Mouse (Mus musculus): Measurements from ENCODE around the gene Cx3cr1.

The Cx3cr1 gene

DNA sequence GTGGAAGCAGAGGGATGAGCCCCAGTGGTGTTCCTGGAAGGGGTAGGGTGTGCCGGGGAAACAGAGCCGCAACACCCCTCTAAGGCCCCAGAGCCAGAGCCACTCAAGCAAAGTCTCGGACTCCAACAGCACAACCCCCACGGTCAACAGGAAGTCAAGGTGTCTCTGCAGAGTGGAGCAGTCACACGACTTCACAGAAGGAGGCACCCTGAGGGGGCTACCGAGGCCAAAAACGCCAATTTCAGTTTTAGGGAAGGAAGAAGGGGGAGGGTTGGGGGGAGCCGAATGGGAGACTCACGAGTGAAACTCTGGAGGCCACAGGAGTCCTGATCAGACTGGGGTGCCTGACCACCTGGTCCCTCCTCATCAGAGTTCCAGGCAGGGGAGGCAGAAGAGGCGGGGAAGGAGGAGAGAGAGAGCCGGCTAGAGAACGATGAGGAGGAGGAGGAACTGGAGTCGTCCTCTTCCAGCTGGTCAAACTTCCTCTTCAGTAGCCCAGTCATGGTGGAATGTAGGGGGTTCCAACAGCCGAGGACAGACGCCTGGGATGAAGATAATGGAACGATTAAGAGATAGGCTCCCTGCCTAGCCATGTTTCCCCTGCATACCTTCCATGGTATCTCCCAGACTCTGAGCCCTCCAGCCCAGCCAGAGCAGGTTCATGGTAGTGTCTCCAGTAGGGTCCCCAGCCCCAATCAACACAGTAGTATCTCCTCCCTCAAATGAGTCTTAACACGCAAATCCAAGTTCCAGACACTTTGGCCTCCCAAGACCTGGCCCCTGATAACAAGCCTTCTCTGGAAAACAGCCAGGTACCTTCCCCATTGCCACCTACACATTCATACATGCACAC lies 92.7 kb downstream of the Cx3cr1 start:
- no peak for DNase-seq (ENCODE audit: low spot score in 2 of 2)

DNA sequence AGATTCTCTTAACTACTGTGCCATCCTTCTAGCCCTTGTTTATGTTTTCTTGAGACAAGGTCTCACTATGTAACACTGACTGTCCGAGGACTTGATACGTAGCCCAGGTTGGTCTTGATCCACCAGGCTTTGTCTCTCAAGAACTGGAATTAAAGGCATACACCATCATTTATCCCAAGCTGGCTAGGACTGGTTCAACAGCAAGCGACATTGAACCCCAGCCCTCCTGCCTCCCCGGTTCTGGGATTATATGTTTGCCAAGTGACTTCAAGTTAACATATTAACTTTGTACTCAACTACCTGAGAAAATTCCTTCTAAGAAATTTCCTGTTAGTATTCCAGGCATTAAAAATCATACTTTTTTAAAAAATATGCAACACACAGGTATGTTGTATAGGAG lies 94.4 kb downstream of the Cx3cr1 start:
- DNase-seq (ENCODE audit: low spot score in 2 of 2) = no peak

DNA sequence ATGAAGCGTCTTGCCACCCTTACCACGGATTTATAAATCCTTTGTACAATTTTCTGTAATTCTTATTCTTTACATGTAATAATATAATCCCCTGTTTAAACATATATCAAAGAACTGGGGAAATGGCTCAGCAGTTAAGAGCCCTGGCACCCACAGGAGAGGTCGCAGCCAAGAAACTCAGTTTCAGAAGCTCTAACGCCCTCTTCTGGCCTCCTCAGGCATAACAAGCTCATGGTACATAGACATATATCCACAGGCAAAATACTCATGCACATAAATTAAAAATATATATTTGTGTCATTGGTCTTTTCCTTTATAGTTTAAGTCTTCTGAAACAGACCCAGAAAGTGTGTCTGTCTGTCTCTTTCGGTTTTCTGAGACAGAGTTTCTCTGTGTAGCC lies 95.1 kb downstream of the Cx3cr1 start:
- no peak for DNase-seq (ENCODE audit: low spot score in 2 of 2)

DNA sequence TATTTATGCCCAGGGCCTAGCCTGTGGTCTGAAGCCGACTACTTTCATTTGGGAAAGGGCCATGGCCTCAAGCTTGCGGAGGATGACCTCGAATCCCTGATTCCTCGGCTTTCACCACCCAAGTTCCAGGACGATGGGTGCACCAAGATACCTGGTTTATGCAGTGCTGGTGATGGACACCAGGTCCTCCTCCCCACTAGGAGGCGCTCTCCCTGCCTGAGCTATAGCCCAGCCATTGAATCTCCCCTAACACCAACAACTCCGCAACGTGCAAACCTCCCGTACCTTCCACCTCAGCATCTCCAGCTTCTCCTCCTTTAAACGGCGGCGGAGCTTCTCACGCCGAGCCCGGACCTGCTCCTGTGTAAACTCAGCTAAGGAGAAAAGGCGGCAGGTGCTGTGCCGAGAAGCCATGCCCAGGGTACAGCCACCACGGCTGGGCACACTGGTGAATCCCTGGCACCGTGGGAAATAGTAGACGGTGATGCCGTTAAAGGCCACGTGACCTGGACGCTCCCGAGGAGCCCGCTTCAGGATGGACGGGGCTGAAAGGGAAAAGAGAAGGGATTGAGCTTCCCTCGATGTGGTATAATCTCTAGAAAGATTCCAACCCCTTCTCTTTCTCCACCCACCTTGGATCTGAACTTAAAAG lies 95.7 kb downstream of the Cx3cr1 start:
- no peak for DNase-seq (ENCODE audit: low spot score in 2 of 2)

DNA sequence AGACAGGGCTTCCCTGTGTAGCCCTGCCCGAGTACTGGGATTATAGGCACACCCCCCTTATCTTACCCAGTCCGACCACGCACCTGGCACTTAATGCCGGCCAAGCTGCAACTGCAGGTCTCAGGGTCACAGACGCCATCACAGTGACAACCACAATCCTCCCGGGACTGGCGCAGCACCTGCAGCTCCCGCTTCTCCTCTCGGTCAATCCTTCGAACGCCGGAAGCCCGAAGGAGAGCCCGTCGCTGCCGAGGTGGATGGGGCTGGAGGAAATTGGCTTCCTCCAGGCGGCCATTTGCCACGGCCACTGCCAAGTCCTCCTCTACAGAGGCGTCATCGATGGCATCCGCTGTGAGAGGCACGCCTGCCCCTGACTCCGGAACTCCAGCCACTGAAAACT lies 96.4 kb downstream of the Cx3cr1 start:
- no peak for DNase-seq (ENCODE audit: low spot score in 2 of 2)

DNA sequence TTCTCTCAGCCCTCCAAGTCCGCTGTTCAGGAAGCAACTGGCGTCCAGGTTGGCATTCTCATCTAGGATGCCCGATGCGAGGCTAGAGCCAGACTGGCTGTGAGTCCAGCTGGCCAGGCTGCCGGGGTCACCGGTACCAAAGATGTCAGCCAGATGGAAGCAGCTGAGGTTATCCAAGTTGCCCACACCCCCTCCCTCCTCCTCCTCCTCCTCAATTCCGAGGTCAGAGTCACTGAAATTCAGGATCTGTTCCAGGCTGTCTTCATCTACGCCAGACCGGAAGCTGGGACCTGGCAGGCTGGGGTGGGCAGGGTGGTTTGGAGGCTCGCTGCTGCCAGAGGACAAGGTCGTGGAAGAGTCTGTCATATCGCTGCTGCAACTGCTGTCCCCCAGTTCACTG lies 97.1 kb downstream of the Cx3cr1 start:
- no peak for DNase-seq (ENCODE audit: low spot score in 2 of 2)

DNA sequence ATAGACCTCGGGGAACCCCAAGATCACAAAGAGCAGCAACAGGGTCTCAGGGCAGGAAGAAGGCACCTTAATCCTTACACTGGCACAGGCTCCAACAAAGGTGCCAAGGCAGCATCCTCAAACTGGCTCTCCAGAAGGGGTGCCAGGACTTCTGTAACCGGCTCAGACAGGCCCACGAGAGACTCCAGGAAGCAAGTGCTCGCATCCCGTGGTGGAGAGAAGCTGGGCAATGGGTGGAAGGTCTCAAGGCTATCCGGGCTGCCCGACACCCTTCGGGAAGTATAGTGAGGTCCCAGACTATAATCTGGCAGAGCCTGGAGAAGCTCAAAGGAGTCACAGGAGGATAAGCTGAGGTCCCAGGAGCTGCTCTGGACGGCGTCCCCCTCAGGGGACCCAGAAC lies 97.5 kb downstream of the Cx3cr1 start:
- no peak for DNase-seq (ENCODE audit: low spot score in 2 of 2)

DNA sequence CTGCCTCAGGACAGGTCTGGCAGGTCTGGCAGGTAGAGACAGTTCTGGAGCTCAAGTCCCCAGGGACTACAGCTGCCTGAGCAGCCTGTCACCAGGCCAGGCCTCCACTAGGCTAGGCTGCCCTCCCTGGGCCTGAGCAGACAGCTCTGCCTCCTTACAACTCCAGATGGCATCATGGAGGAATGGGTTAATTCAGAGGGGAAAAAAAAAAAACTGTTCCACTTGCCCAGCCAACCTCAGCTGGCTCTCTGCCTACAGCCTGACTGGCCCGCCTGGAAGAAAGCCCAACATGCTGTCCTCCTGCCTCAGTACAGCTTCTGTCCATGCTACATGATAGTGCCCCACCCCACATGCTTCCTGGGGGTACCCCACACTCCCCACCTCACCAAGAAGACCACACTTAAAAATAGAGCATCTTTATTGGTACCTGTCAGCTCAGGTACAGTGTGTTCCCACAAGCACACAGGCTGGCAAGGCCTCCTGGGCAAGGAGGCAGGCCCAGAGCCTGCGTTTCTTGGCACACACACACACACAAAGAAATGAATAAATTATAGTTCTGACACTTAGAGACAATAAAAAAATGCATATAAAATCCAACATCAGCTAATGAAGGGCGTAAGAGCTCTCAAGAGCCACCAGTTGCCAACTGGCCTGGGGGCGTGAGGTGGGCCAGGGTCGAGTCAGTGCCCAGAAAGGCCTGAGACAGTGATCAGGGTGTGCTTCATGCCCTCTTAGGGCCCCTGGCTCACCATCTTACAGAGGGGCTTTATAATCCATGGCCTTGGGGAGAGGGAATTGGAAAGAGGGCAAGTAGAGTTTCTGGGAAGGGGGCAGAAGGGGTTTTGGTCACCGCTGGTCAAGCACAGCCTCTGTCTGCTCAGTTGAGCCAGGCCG lies 98.7 kb downstream of the Cx3cr1 start:
- peak in 1 of 2 experiments; percentile 70 for DNase-seq (ENCODE audit: low spot score in 2 of 2)

DNA sequence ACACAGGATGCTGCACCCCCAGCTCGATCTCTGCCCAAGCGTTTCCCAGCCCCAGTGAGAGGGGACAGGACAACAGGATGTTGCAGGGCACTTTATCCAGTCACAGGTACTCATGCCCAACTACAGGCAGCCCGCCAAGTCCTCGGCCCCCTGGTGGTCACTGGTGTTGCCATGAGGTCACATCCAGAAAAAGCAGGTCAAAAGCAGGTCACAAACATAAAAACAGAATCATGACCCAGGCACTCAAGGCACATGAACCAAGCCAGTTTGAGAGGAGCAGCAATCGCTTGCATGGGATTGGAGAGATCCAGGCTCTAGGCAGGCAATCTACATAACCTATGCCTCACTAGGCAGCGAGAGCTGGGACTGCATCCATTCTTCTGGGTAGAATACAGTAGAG lies 99.5 kb downstream of the Cx3cr1 start:
- peak; percentile 45 to 71 for DNase-seq (ENCODE audit: low spot score in 2 of 2)

DNA sequence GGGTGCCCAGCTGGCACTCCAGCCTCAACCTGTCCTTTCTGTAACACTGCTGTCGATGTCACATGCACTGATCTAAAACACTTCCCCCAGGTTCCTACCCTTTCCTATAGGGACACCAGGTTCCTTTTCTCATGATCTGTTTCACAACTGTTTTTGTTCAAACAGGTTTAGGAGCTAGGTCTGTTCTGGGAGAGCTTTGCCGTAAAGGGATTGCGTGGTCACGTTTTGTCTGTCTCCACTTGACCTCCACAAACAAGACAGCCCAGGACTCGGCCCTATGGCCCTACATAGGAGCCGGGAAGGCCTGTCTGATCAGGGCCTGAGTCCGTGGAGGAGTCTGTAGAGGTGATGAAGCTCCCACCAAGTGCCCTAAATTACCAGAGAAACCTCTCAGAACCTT lies 99.9 kb downstream of the Cx3cr1 start:
- no peak for DNase-seq (ENCODE audit: low spot score in 2 of 2)

DNA sequence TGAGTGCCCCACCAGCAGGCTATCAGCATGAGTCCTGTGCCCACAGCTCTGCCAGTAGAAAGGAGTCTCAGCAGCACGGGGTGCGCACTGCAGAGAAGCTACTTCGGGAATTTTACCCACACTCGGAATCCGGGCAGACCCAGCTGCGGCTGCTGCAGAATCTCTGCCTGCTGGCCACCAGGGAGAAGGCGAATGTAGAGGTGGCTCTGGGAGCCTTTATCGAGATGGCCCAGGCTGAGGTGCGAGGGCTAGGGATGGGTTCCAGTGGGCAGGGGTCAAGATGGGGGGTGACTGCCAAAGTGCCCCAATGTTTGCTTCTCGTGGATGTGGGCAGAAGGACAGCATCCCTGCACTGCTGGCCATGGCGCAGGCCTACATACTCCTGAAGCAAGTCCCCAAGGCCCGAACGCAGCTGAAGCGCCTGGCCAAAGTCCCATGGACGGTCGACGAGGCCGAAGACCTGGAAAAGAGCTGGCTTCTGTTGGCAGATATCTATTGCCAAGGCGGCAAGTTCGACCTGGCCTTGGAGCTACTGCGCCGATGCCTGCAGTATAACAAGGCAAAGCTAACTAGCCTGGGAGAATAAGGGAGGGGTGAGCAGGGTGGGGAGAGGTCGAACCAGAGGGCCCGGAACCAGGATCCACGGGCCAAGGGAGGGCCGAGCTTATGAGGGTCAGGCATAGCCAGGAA lies 103.3 kb downstream of the Cx3cr1 start:
- DNase-seq (ENCODE audit: low spot score in 2 of 2) = no peak

DNA sequence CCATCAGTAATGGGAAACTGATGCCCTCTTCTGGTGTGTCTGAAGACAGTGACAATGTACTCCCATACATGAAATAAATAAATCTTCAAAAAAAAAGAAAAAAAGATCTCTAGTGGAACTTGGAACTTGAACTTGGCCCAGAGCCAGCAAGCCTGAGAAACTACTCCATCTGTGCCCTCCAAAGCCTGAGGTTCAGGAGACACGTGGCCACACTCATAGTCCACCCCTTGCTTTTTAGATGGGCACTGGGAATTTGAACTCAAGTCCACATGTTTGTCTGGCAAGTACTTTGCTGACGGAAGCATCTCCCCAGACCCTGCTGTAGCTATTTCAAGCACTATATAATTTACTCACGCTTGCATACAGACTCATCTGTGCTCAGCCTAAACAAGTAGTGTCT lies 104.5 kb downstream of the Cx3cr1 start:
- DNase-seq (ENCODE audit: low spot score in 2 of 2) = no peak

DNA sequence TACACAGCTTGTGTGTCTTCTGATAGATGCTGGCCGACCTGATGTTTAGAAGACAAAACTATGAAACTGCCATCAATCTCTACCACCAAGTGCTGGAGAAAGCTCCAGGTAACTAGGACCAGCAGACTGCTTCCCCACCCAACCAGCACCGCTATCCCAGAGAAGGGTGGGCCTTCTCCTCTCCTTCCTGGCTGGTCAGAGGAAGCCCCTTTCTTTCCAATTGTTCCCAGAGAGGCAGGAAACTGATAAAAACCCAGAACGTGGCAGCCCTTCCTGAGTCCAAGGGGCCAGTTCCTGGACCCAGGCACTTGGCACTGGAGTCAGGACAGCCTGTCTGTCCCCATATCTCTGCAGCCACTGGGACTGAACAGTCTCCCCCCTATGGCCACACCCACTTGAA lies 105.5 kb downstream of the Cx3cr1 start:
- DNase-seq (ENCODE audit: low spot score in 2 of 2) = no peak

DNA sequence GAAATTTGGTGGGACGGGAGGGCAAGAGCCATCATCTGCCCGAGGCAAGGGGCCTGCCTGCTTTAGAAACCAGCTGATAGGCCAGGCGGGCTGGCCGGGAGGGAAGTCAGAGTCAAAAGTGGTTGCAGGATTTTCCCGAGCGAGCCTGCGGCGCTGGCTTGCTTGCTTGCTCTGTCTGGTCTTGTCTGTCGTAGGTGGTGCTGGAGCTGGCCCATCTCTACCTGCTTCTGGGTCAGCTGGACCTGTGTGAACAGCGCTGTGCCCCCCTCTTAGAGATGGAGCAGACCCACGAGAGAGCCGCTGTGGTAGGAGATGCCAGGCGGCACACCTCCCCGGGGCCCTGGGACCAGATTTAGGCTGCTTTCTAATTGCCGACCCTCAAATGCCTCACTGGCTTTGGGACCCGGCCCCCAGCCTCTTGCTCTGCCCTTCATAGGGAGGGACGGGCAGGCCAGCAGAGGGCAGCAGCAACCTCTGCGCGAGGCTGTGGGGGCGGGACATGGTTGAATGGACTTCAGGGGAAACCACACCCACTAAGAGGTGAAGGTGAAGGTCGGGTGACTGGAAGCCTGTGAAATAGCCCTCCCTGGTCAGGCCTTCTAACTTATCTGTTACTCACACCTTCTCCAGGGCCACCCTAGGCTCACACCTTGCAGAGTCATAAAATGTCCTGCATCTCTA lies 106.6 kb downstream of the Cx3cr1 start:
- DNase-seq (ENCODE audit: low spot score in 2 of 2) = peak; percentile 62 to 63

DNA sequence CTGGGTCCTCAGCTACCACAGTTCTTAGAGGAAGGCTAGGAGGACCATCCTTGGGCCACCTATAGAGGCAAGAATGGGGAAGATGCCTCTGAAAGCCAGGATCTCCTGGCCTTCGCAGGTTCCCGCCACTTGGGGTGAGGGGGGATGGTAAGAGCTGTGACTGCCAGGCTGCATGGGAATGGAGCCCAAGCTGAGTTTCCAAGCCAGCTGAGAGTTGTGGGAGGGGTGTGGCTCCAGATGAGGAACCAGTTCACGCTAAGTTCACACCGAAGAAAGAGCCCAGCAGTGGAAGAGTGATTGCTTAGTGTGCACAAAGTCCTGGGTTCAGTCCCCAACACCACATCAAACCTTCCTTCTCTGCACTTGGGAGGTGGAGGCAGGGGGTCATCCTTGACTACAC lies 107.5 kb downstream of the Cx3cr1 start:
- no peak for DNase-seq (ENCODE audit: low spot score in 2 of 2)

DNA sequence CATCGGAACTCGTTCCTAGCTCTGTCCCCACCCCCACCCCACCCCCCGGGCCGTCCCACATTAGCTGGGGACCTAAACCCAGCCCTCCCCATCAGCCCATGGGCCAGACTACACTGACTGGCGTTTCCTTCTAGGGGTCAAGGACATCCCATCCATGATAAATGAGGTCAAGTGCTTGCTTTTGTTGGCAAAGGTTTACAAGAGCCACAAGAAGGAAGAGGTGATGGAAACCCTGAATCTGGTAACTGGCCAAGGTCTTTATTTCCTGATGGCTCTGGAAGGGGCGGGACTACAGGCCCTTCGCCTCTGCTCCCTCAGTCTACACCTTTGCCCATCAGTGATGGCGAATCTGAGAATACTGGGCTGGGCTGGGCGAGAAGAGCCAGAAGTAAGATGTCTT lies 110.8 kb downstream of the Cx3cr1 start:
- DNase-seq (ENCODE audit: low spot score in 2 of 2) = no peak

DNA sequence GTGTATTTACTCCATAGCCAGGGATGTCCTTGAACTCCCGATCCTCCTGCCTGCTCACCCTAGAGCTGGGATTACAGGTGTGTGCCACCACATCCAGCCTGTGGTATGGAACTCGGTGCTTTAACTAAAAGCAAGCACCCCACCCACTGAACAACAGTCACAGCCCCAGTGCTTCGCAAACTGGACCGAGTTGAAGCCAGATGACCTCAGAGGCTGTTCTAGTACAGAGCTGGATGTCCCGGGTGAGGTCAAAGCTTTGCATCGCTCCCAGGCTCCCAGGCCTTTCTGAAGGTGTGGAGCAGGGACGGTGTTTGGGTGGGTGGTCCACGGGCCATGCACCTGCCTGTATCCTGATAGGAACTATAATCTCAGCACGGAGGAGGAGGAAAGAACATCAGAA lies 118.3 kb downstream of the Cx3cr1 start:
- DNase-seq (ENCODE audit: low spot score in 2 of 2) = no peak

DNA sequence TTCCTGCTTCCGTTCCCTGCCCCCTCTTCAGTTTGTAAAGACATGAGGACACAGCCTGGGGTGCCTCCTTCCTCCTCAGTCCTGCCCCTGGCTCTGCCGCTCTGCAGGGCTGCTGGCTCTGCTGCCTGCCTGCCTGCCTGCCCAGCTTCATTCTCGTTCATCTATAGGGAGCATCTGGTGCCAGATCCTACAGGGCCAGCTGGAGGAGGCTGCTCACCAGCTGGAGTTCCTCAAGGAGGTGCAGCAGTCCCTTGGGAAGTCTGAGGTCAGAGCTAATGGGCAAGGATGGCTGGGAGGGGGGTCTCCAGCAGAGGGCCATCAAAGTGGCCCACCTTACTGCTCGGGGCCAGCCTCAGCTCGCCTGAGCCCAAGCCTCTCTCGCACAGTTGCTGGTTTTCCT lies 119.2 kb downstream of the Cx3cr1 start:
- no peak for DNase-seq (ENCODE audit: low spot score in 2 of 2)

DNA sequence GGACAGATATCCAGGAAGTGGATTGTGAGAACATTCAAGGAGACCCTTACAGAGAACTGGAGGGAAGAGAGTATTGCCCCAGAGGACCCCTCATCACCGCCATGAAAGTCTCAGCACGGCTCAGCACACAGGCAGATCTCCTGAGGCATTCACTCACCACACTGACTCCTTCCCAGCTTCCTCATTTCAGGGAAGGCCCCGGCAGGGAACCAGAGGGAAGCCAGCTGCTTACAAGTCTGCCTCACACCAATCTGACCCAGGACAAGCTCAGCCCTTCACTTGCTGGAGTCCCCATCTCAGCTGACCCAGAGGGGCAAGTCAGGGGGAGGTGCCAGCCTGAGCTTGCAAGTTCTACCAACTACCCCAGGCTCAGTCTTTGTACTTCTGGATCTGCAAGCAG lies 120.9 kb downstream of the Cx3cr1 start:
- no peak for DNase-seq (ENCODE audit: low spot score in 2 of 2)

DNA sequence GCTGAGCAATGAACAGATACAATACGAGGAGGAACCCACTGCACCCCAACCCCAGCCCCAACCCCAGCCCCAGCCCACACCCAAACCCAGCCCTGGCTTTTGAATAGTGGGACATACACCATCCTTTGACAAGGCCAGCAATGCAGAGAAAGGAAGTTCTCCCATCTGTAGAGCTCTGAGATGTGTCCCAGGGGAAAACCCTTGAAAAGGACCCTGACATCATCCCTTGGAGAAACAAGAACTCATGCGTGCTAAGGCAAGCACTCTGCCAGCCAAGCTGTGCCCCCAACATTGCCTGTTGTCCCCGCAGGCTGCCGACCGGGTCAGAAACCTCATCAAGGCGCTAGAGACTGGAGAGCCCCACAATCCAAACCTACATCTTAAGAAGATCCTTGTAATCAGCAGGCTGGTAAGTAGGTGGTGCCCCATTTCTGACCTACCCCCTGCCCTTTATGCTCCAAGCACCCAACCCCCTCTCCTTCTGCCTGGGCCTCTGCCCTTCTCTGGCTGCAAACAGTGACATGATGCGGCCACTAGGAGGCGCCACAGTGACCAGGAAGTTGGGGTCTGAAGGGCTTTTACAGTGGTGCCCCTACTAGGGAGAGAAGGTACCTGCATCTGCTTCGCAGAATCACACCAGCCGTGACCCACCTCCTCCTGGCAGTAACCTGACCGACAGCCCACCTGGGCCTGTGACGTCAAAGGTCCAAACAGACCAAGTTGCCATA lies 124.3 kb downstream of the Cx3cr1 start:
- DNase-seq (ENCODE audit: low spot score in 2 of 2) = no peak

DNA sequence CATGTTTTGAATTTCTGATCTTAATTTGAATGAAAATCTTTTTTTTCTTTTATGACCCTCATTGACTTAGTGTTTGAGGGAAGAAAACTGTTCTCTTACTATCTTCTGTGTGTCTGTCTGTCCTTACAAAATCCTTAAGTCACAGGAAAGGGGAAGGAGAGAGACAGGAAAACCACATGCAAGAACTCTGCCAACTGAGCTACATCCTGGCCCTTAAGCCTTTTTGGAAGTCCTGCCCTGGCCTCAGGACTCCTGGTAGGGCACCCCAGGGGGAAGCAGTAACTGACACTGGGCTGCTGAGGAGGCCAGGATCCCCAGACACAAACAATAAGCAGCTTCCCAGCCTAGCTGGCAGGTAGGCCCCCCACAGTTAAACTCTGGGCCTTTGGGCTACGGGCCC lies 126.4 kb downstream of the Cx3cr1 start:
- DNase-seq (ENCODE audit: low spot score in 2 of 2) = no peak
